Mouse (Mus musculus) megakaryocyte-erythroid progenitor cell, adult 5-6 weeks (primary cell): ENCODE results near the gene Retreg2. TPM values are rescaled to one million over a fixed set of nuclear protein-coding genes. Genes with fewer than 3 reads are reported as not detected.

Source experiments
- total RNA-seq, 2 experiments: library from RNA; stranded (forward) in 1 of 2; stranded (reverse) in 1 of 2; fragments of 200-1000, 215-1000 nt in 1 of 2; fragments of >200 nt in 1 of 2; fragmentation: Nextera tagmentation in 1 of 2; gene quantifications; 2 replicates each; pipeline ENCODE4 v1.2.3; 2014 to 2017

Gene Retreg2
- total RNA-seq, 2 experiments from 2014 or later = 105 to 129 TPM

Other genes starting within 250 kb of the Retreg2 start
- not detected in 2 replicates for gene Cryba2, start 249.6 kb upstream of the Retreg2 start, total RNA-seq (2014; fragmentation: Nextera tagmentation)
- gene Cryba2, start 249.6 kb upstream of the Retreg2 start, total RNA-seq (2017) = not detected in 2 replicates
- gene Cfap65, start 207.2 kb upstream of the Retreg2 start, total RNA-seq (2014; fragmentation: Nextera tagmentation) = not detected in 2 replicates
- not detected in 2 replicates for gene Cfap65, start 207.2 kb upstream of the Retreg2 start, total RNA-seq (2017)
- gene Ihh, start 191.1 kb upstream of the Retreg2 start, total RNA-seq (2014; fragmentation: Nextera tagmentation) = not detected in 2 replicates
- 0.80 TPM in 1 of 2 replicates, not detected in the other for gene Ihh, start 191.1 kb upstream of the Retreg2 start, total RNA-seq (2017)
- 6.0 and 9.2 TPM in 2 replicates for gene Nhej1, start 17.6 kb upstream of the Retreg2 start, total RNA-seq (2014; fragmentation: Nextera tagmentation)
- gene Nhej1, start 17.6 kb upstream of the Retreg2 start, total RNA-seq (2017) = 2.0 and 10.1 TPM in 2 replicates
- not detected in 2 replicates for gene Slc23a3, start 8.9 kb upstream of the Retreg2 start, total RNA-seq (2014; fragmentation: Nextera tagmentation)
- not detected in 2 replicates for gene Slc23a3, start 8.9 kb upstream of the Retreg2 start, total RNA-seq (2017)
- 56.9 and 83.8 TPM in 2 replicates for gene Cnppd1, start 67 bp upstream of the Retreg2 start, total RNA-seq (2014; fragmentation: Nextera tagmentation)
- gene Cnppd1, start 67 bp upstream of the Retreg2 start, total RNA-seq (2017) = 51.8 and 81.7 TPM in 2 replicates
- 43.4 and 44.3 TPM in 2 replicates for gene Zfand2b, start 25.9 kb downstream of the Retreg2 start, total RNA-seq (2014; fragmentation: Nextera tagmentation)
- 33.4 and 48.9 TPM in 2 replicates for gene Zfand2b, start 25.9 kb downstream of the Retreg2 start, total RNA-seq (2017)
- 67.7 and 101 TPM in 2 replicates for gene Abcb6, start 37.6 kb downstream of the Retreg2 start, total RNA-seq (2014; fragmentation: Nextera tagmentation)
- gene Abcb6, start 37.6 kb downstream of the Retreg2 start, total RNA-seq (2017) = 22.2 and 75.6 TPM in 2 replicates
- 13.2 and 14.7 TPM in 2 replicates for gene Ankzf1, start 49.4 kb downstream of the Retreg2 start, total RNA-seq (2014; fragmentation: Nextera tagmentation)
- gene Ankzf1, start 49.4 kb downstream of the Retreg2 start, total RNA-seq (2017) = 16.9 and 24.1 TPM in 2 replicates
- 25.4 and 25.5 TPM in 2 replicates for gene Atg9a, start 49.4 kb downstream of the Retreg2 start, total RNA-seq (2014; fragmentation: Nextera tagmentation)
- 4.8 and 8.0 TPM in 2 replicates for gene Atg9a, start 49.4 kb downstream of the Retreg2 start, total RNA-seq (2017)
- gene Glb1l, start 68.0 kb downstream of the Retreg2 start, total RNA-seq (2014; fragmentation: Nextera tagmentation) = 20.0 and 24.2 TPM in 2 replicates
- gene Glb1l, start 68.0 kb downstream of the Retreg2 start, total RNA-seq (2017) = 5.4 and 18.3 TPM in 2 replicates
- gene Stk16, start 68.1 kb downstream of the Retreg2 start, total RNA-seq (2014; fragmentation: Nextera tagmentation) = 117 and 193 TPM in 2 replicates
- gene Stk16, start 68.1 kb downstream of the Retreg2 start, total RNA-seq (2017) = 88.3 and 103 TPM in 2 replicates
- gene Tuba4a, start 77.1 kb downstream of the Retreg2 start, total RNA-seq (2014; fragmentation: Nextera tagmentation) = 232 and 276 TPM in 2 replicates
- gene Tuba4a, start 77.1 kb downstream of the Retreg2 start, total RNA-seq (2017) = 137 and 146 TPM in 2 replicates
- gene A630095N17Rik, start 89.3 kb downstream of the Retreg2 start, total RNA-seq (2014; fragmentation: Nextera tagmentation) = not detected in 2 replicates
- not detected in 2 replicates for gene A630095N17Rik, start 89.3 kb downstream of the Retreg2 start, total RNA-seq (2017)
- gene Dnajb2, start 93.6 kb downstream of the Retreg2 start, total RNA-seq (2014; fragmentation: Nextera tagmentation) = 15.2 and 18.3 TPM in 2 replicates
- 14.2 and 21.7 TPM in 2 replicates for gene Dnajb2, start 93.6 kb downstream of the Retreg2 start, total RNA-seq (2017)
- 0.31 TPM in 1 of 2 replicates, not detected in the other for gene Ptprn, start 121.7 kb downstream of the Retreg2 start, total RNA-seq (2014; fragmentation: Nextera tagmentation)
- 0.08 TPM in 1 of 2 replicates, not detected in the other for gene Ptprn, start 121.7 kb downstream of the Retreg2 start, total RNA-seq (2017)
- gene Resp18, start 135.6 kb downstream of the Retreg2 start, total RNA-seq (2014; fragmentation: Nextera tagmentation) = not detected in 2 replicates
- not detected in 2 replicates for gene Resp18, start 135.6 kb downstream of the Retreg2 start, total RNA-seq (2017)
- gene Dnpep, start 175.2 kb downstream of the Retreg2 start, total RNA-seq (2014; fragmentation: Nextera tagmentation) = 47.3 and 48.2 TPM in 2 replicates
- 45.3 and 50.8 TPM in 2 replicates for gene Dnpep, start 175.2 kb downstream of the Retreg2 start, total RNA-seq (2017)
- not detected in 2 replicates for gene Des, start 217.6 kb downstream of the Retreg2 start, total RNA-seq (2014; fragmentation: Nextera tagmentation)
- gene Des, start 217.6 kb downstream of the Retreg2 start, total RNA-seq (2017) = not detected in 2 replicates
- not detected in 2 replicates for gene Speg, start 232.5 kb downstream of the Retreg2 start, total RNA-seq (2014; fragmentation: Nextera tagmentation)
- 0.19 TPM in 1 of 2 replicates, not detected in the other for gene Speg, start 232.5 kb downstream of the Retreg2 start, total RNA-seq (2017)